Mouse (Mus musculus) spleen, postnatal 10 days (tissue): ENCODE results near the gene Cdk8.
A peak's percentile ranks its signal among the peaks of the same experiment; 100 is the strongest.

Experiments
- DNase-seq, 2 experiments: peaks; one replicate each; pipeline ENCODE4 v3.0.0; 2021 to 2022; ENCODE audit warnings: low spot score in 2 of 2

The Cdk8 gene

DNA sequence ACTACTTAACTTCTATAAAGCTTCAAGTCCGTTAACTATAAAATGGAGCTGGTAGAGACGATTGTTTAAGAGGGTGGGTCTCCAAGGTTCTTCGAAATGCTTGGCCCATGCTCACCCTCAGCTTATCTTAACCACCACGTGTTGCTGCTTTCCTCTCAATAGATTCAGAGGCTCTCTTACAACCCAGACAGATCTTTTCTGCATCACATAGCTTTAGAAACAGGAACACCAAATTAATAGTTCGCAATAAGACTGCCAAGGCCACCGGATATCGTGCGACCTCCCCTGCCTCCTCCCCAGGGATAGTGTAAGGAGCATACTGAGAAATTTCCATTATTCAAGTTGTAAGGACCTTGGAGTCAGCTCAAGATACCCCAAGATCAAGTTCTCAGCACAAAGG lies 87.4 kb downstream of the Cdk8 start:
- no peak for DNase-seq

DNA sequence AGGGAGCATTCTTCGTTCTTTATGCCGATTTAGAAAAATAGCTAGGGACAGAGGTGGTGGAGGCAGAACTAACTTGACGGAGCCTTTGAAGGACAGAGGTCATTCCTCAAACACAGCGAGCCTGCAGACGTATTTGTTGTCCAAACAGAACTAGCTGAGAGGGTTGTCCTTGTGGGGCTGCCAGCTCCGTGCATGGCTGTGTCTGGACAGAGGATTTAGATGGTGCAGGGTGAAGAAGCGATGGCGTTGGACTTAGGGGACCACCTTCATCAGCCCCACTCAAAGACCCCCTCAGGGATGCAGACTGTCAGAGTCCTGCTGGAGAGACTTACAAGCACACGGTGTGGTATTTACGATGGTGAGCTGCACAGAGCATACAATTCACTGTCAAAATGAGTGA lies 97.9 kb downstream of the Cdk8 start:
- no peak for DNase-seq

DNA sequence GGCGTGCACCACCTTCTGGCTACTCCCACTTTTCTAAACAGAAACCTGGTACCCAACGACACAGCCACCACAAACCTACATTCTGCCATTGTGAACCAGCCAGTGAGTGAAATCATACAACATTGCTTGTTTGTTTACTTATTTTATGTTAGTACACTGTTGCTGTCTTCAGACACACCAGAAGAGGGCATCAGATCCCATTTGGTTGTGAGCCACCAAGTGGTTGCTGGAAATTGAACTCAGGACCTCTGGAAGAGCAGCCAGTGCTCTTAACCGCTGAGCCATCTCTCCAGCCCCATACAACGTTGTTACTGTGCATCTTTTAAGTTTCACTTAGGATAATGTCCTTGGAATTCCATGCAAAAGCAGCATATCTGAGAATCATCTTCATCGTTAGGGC lies 98.5 kb downstream of the Cdk8 start:
- DNase-seq, result no peak

DNA sequence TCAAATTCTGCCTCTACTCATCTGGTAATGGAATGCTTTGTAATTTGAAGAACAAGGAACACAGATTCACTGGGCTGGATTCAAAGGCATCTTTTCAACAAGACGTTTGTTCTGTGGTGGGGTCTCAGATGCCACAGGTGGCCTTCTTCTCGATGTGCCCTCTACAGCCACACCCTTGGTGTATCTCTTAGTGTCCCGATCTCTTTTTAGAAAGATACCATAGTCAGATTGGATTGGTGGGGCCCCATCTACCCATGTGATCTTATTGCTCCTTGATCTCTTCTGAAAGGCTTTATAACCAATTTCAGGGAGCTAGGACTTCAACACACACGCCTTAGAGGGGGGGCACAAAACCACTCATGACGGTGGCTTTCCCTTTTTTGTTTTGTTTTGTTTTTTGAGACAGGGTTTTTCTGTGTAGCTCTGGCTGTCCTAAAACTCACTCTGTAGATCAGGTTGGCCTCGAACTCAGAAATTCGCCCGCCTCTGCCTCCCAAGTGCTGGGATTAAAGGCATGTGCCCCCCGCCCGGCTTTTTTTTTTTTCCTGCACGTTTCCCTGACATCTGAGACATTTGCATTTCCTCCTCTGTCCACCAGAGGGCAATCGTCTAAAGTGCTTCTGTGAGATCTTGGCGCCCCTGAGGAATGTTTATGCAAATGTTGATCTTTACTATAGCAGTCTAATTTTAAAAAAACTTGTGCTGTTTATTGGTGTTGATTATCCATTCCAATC lies 99.2 kb downstream of the Cdk8 start:
- DNase-seq, result peak; percentile 21 to 61

DNA sequence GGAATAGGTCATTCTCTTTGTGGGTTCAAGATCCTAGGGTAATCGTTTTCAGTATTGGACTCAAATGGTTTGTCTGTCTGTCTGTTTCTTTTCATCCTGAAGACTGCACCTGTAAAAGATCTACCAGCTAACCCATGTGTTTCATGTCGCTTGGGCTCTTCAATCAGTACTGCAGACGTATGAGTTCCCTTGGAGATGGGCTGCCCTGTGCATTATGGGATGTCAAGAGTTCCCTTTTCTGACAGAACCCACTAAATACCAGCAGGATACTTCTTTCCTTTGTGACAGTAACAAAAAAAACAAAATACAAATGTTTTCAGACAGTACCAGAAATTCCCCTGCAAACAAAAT lies 99.7 kb downstream of the Cdk8 start:
- no peak for DNase-seq

DNA sequence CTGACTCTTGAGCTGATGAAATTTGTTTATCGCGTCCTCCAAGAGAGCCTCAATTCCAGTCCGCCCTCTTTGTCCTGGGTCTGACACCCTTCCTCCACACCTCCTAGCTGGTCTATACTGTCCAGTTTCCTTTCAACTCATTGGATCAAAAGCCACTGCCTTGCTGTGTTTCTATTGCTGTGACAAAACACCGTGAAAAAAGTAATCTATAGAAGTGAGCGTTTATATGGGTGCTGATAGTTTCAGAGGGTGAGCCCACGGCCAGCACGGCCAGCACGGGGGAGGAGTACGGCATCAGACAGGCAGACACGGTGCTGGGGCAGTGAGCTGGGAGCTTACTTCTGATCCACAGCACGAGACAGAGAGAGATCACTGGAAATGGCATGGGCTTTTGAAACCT lies 100.1 kb downstream of the Cdk8 start:
- DNase-seq, result no peak

DNA sequence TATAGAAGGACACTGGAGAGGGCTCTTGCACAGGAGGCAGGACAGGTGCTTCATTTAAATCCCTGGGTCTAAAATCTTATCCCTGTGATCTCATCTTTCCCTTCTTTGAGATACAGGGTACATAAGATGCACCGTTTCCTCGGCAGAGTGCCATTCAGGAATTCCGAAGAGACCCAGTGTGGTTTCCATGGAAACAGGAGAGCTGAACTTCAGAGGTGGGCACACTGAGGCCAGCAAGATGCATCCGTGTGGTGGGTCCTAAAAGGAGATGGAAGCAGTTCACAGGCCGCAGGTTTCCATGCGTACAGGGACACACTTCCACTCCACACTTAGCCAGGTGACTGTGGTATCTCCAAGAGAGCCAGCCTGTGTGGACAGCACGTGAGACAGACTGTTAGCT lies 101.5 kb downstream of the Cdk8 start:
- DNase-seq, result no peak

DNA sequence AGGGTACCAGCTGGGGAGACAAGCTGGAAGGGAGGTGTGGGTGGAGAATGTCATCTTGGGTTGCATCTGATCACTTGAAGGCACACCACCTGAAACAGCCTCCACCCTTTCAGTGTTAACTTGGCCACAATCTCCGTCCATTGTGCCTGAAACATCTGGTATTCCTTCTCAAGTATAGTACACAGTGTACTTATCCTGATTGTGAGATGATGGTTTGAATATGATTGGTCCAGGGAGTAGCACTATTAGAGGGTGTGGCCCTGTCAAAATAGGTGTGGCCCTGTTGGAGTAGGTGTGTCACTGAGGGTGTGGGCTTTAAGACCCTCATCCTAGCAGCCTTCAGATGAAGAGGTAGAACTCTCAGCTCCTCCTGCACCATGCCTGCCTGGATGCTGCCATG lies 103.4 kb downstream of the Cdk8 start:
- no peak for DNase-seq

DNA sequence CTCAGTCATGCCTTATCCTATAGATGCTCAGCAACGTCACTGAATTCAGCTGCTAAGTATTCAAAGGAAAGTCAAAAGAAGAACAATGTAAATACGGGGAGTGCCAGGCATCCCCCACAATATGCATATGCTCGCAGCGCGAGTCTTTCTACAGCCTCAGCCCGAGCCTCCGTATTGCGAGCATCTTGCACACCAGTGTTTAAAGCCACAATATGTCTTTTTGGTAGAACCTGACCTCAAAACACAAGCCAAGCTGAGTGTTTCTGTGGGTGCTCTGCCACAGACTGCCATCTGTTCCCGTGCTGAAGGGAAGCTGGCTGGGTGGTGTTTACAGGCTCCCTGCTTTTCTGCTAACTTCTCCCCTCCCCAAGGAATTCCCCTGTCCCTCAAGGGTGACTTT lies 107.0 kb downstream of the Cdk8 start:
- DNase-seq, result no peak

DNA sequence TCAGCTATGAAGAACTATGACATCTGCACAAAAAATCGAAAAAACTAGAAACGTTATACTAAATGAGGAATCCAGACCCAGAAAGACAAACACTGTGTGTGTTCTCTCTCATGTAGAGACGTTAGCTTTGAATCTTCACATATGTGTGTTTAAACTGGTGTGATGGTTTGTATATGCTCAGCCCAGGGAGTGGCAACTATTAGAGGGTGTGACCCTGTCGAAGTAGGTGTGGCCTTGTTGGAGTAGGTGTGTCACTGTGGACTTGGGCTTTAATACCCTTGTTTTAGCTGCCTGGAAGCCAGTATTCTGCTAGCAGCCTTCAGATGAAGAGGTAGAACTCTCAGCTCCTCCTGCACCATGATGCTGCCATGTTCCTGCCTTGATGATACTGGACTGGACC lies 109.0 kb downstream of the Cdk8 start:
- no peak for DNase-seq

DNA sequence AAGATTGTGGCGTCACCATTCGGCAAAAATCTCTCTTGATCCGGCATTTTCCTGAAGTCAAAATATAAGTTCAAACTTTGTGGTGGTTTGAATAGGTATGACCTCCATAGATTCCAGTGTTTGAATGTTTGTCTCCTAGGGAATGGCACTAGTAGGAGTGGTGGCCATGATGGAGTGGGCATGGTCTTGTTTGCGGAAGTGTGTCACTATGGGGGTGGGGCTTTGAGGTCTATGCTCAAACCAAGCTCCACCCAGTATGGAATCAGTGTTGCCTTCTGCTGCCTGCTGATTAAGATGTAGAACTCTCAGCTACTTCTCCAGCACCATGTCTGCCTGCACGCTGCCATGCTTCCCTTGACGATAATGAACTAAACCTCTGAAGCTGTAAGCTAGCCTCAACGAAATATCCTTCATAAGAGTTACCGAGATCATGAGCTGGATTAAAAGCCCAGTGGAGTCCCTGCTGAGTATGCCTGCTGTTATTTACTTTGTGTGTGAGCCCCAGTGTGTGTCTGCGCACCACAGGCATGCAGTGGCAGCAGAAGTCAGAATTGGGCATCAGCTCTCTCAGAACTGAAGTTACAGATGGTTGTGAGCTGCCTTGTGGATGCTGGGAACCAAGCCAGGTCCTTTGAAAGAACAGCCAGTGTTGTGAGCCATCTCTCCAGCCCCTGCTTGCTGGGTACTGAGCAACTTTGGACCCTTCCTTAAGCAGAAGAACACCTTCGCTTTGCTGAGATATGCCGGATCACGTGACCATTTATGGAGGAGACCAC lies 114.1 kb downstream of the Cdk8 start:
- no peak for DNase-seq

DNA sequence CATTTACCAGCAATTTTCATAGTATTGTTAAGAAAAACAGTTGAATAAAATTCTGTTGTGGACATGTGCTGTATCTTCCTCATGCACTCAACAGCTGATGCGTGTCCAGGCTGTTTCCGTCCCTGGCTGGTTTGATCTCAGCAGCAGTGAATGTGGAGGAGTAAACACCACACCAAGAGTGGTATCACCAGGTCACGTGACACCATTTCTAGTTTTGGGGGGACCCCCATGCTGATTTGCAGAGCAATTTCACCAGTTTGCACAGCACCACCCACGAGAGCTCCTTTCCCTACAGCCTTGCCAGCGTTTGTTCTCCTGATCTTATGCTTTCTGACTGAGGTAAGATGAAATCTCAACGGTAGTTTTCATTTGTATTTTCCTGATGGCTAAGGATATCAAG lies 116.1 kb downstream of the Cdk8 start:
- DNase-seq, result no peak

DNA sequence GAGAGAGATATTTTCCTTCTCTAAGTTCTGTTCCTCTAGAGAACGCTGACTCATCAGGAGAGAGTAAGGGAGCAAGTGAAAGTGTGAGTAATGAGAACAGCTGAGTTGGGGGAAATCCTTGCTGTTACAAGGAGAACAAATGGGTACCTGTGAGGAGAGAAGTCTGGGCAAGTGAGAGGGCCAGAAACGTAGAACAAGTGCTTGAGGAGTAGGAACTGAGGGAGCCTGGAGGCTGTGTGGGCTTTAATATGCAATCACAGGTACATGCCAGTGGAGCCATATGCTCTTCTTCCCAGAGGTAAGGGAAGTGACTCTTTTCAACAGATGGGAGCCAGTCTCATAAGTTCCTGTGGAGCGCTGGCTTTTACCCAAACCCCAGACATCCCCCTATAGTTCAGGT lies 118.2 kb downstream of the Cdk8 start:
- no peak for DNase-seq

DNA sequence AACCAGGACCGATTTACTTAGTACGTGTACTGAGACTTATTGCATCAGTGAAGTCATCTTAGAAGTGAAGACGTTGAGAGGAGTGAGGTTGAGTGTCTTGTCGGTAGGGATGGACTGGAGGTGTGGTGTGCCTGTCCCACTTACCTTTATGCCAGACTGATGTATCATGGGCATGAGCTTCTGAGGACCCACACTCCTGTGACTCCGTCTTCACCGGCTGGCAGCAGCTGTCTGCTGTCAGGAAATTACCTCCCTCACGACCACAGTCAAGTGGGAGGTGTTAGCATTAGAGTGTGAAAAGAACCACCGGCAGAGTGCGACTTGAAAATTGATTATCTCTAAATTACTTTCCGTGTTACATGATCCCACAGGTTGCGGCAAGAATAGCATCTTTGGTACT lies 119.8 kb downstream of the Cdk8 start:
- DNase-seq, result no peak

DNA sequence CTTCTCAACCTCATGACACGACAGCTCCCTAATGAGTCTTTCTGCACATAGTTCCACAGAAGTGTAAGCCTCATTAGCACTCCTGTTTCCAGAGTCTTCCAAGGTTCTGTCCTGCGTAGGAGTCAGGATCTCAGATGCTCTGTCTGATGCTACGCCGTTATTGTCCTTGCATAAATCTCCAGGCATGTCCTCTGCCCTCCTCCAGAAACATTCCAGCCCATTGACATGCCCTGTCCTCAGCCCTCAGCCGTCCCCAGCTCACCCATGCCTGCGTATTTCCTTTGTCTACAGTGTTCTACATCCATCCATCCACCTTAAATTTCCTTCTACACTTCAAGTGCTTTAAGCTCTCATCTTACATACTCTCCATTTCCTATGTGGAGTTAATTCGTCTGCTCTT lies 121.0 kb downstream of the Cdk8 start:
- DNase-seq, result no peak
